Mouse (Mus musculus) liver, adult 2 months (tissue): ENCODE measurements around the gene Med9. TPM values are rescaled to one million over a fixed set of nuclear protein-coding genes. Genes with fewer than 3 reads are reported as not detected.

ENCODE experiments used
- DNase-seq: peaks from one replicate; pipeline ENCODE4 v3.0.0-alpha.2; 2011; ENCODE audit warnings: low read depth, low spot score; ENCODE audit errors: extremely low read depth
- H3K27ac ChIP-seq: fragments of 200-500 bp; replicated peaks from 2 replicates; pipeline ENCODE4 v1.5.1; 2012; ENCODE audit warnings: low read depth, mild to moderate bottlenecking, control low read depth, inconsistent platforms, low read length; ENCODE audit not compliant: insufficient read depth
- H3K27me3 ChIP-seq: fragments of 200-500 bp; 2 replicates; pipeline ENCODE4 v1.6.1; 2012; ENCODE audit warnings: mild to moderate bottlenecking, moderate library complexity, low read length, inconsistent platforms; ENCODE audit not compliant: control insufficient read depth, insufficient read depth
- H3K36me3 ChIP-seq: fragments of 200-500 bp; 2 replicates; pipeline ENCODE4 v1.6.1; 2012; ENCODE audit warnings: low read length, inconsistent platforms; ENCODE audit not compliant: control insufficient read depth, insufficient read depth
- H3K4me1 ChIP-seq: fragments of 200-500 bp; 2 replicates; pipeline ENCODE4 v1.6.1; 2011; ENCODE audit warnings: low read length; ENCODE audit not compliant: control insufficient read depth, insufficient read depth
- H3K4me3 ChIP-seq: fragments of 200-500 bp; 2 replicates; pipeline ENCODE4 v1.5.1; 2011; ENCODE audit warnings: low read depth, mild to moderate bottlenecking, control low read depth, low read length, moderate library complexity; ENCODE audit not compliant: insufficient read depth
- H3K79me2 ChIP-seq: fragments of 200-500 bp; 2 replicates; pipeline ENCODE4 v1.6.1; 2012; ENCODE audit warnings: inconsistent platforms, mild to moderate bottlenecking, low read length, moderate library complexity; ENCODE audit not compliant: control insufficient read depth, insufficient read depth
- H3K9ac ChIP-seq: fragments of 200-500 bp; 2 replicates; pipeline ENCODE4 v1.6.1; 2012; ENCODE audit warnings: low read depth, mild to moderate bottlenecking, control low read depth, inconsistent platforms, low read length
- CTCF ChIP-seq: fragments of 200-500 bp; IDR thresholded peaks from 2 replicates; pipeline ENCODE4 v1.5.1; 2011; ENCODE audit warnings: low read depth, low read length, control low read depth
- POLR2A ChIP-seq: fragments of 200-500 bp; IDR thresholded peaks from 2 replicates; pipeline ENCODE4 v1.6.1; 2011; ENCODE audit warnings: low read length, control low read depth; ENCODE audit not compliant: insufficient read depth; ENCODE audit errors: extremely low read depth
- WGBS: fragments of 180-500 bp; shearing (Covaris S2); methylation state at CpG from one replicate; pipeline ENCODE4 v1.1.7; 2018; 5-methylcytosine and 5-hydroxymethylcytosine counted together
- polyA plus RNA-seq: library from polyadenylated mRNA; depleted of rRNA; stranded (reverse); fragments of >200 nt; gene quantifications from 2 replicates; pipeline ENCODE4 v1.2.3, GENCODE M21; 2012
- total RNA-seq: library from RNA; depleted of rRNA; stranded (reverse); fragments of >200 nt; gene quantifications from 2 replicates; pipeline ENCODE4 v1.2.3, GENCODE M21; 2014

Med9 gene
- total and polyA plus RNA-seq, 2 experiments = 4.2 to 7.8 TPM

DNA sequence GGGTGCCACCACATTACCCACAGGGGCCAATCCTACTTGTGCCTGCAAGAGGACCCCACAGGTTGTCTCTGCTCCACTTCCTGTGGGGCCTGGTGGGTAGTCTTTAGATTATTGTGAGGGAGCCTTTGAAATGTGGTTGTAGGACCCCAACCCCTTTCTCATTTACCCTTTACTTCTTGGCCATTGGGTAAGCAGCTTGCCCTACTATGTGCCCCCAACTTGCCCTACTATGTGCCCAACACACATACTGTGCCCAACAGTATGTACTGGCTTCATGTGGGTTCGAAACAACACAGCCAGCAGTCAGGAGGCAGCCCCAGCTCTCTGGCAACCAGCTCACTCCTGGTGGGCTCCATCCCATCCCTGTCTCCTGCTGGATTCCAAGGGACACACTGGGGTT is 19.8 kb downstream of the Med9 start:
- 81% methylated on average over 1 of the region's 1 CpGs for WGBS
- Histone ChIP-seq H3K9ac (no peak overlapping the region), H3K36me3 (no peaks in the 10 kb centered on the region), H3K4me3 (no peak overlapping the region), H3K4me1 (no peaks in the 10 kb centered on the region; the same call in 1 of the 2 replicates), H3K27me3 (no peaks in the 10 kb centered on the region), H3K27ac (no peak overlapping the region), H3K79me2 (no peaks in the 10 kb centered on the region)
- TF ChIP-seq CTCF (no peak), POLR2A (no peak)
- DNase-seq = no peak

DNA sequence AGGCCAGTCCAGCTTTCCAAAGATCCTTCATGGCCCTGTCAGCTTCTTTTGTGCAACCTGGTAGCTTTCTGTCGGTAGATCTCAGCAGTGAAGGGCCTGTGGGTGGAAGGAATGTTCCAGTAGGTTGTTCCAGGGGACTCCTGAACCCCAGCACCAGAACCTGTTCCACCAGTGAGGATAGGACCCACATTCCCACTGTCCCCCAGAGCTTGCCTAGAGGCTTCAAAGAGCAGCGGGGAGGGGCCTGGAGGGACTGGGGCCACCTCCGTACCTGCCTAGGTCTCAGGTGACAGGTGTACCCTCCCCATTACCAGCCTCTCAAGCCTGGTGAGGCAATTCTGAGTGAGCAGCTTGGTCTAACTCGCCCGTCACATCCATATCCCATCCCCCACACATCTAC is 22.8 kb downstream of the Med9 start:
- no peak overlapping the region for H3K27ac ChIP-seq
- DNase-seq = no peak
- 84% methylated on average over 5 of the region's 5 CpGs for WGBS
- H3K9ac ChIP-seq = no peak overlapping the region
- no peaks in the 10 kb centered on the region for H3K4me1 ChIP-seq
- H3K36me3 ChIP-seq = no peaks in the 10 kb centered on the region; the same call in 1 of the 2 replicates
- no peaks in the 10 kb centered on the region for H3K79me2 ChIP-seq
- no peaks in the 10 kb centered on the region for H3K27me3 ChIP-seq
- TF ChIP-seq POLR2A = no peak
- no peak for TF ChIP-seq CTCF
- no peak overlapping the region for H3K4me3 ChIP-seq

DNA sequence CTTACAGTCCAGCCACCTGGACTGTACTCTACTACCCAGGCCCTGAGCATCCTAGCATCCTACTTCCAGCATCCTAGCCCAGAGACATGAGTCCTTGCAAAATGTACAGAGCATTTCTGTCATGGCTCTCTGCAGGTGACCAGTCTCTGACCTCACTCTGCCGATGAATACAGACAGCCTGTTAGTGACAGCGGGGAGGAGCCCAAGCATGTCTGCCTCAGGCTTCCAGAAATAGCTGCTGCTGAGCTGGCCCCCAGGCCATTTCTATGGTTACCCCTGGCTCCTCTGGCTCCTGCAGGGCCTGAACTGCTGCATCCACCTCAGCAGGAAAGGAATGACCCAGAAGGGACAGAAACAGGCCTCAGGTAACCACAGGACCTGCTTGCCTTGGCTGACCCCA is 23.7 kb downstream of the Med9 start:
- 79% methylated on average over 2 of the region's 2 CpGs for WGBS
- H3K79me2 ChIP-seq = no peaks in the 10 kb centered on the region
- no peak overlapping the region for H3K27ac ChIP-seq
- no peak for DNase-seq
- no peak overlapping the region for H3K4me3 ChIP-seq
- H3K27me3 ChIP-seq = no peaks in the 10 kb centered on the region
- no peak overlapping the region for H3K9ac ChIP-seq
- H3K4me1 ChIP-seq = no peaks in the 10 kb centered on the region
- no peak for TF ChIP-seq POLR2A
- TF ChIP-seq CTCF = no peak
- H3K36me3 ChIP-seq = no peaks in the 10 kb centered on the region; the same call in 1 of the 2 replicates

DNA sequence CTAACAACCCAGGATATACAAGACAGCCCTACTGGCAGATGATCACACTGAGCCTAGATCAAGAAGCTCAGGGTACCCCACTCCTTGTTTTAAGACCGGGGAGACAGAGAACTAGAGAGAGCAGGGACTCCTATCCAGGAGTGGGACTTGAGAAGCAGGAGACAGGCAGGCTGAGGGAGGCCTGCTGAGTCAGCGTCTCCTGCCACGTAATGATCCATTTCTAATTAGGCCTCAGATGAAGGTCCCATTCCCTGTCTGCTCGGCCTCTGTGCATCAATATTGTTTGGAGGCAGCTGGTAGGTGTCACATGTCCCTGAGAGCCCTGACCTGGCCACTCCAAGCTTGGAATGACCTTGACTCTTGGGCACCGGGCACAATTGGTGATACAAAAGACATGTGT is 25.4 kb downstream of the Med9 start:
- no peak for TF ChIP-seq CTCF
- TF ChIP-seq POLR2A = no peak
- WGBS = 53% methylated on average over 5 of the region's 5 CpGs
- H3K36me3 ChIP-seq = no peaks in the 10 kb centered on the region; the same call in 1 of the 2 replicates

DNA sequence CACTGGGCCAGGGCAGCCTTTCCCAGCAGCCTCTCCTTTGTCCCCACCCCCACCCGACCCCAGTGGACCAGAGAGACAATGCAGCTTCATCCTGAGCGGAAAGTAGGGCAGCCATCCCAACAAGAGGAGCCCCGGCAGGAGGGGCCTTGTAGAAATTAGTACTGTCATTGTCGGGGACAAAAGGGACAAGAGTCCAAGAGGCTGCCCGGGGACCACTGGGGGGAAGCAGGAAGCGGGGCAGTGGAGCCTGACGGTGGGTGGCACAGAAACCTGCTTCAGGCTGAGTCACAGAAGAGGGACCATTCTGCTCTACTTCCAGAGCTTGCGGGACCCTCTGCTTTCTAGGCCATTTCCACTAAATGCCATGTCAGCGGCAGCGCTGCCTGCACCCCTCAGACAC is 27.2 kb downstream of the Med9 start:
- no peak overlapping the region for H3K27ac ChIP-seq
- H3K27me3 ChIP-seq = no peaks in the 10 kb centered on the region
- H3K79me2 ChIP-seq = no peaks in the 10 kb centered on the region
- 81% methylated on average over 10 of the region's 10 CpGs for WGBS
- no peak overlapping the region for H3K9ac ChIP-seq
- TF ChIP-seq CTCF (no peak), POLR2A (no peak)
- H3K4me1 ChIP-seq = no peaks in the 10 kb centered on the region
- H3K4me3 ChIP-seq = no peak overlapping the region
- DNase-seq = no peak
- H3K36me3 ChIP-seq = no peaks in the 10 kb centered on the region; the same call in 1 of the 2 replicates

More for the DNA sequence above, 25.4 kb downstream of the Med9 start:
- Histone ChIP-seq H3K79me2 (no peaks in the 10 kb centered on the region), H3K9ac (no peak overlapping the region), H3K4me1 (no peaks in the 10 kb centered on the region), H3K27me3 (no peaks in the 10 kb centered on the region), H3K27ac (no peak overlapping the region), H3K4me3 (no peak overlapping the region)
- DNase-seq = no peak

DNA sequence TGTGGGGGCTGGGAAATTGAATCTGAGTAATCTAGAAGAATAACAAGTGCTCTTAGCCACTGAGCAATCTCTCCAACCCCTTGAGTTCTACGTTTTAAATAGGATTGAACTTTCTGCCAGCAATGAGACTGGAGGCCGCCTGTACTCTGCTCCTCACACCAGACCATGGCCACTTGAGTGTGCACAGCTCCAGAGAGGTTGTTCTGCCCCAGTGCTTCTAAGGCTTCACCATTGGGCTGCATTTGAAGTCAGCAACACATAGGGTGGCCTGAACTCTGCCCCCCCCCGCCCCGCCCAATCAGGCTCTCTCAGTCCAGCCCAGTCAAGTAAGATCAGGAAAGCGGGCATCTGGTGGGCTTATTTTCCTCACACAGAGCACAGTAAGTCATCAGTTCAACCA is 29.8 kb downstream of the Med9 start:
- Histone ChIP-seq H3K27me3 (no peaks in the 10 kb centered on the region), H3K27ac (no peak overlapping the region), H3K4me3 (no peak overlapping the region), H3K4me1 (no peaks in the 10 kb centered on the region), H3K36me3 (peaks cover 5% of the 10 kb centered on the region; the same call in 1 of the 2 replicates), H3K79me2 (no peaks in the 10 kb centered on the region; the same call in 1 of the 2 replicates), H3K9ac (no peak overlapping the region)
- WGBS = 86% methylated on average over 5 of the region's 5 CpGs
- DNase-seq = no peak
- TF ChIP-seq CTCF (no peak), POLR2A (no peak)
